Mouse (Mus musculus): Measurements from ENCODE around the gene Gtpbp6.

DNA sequence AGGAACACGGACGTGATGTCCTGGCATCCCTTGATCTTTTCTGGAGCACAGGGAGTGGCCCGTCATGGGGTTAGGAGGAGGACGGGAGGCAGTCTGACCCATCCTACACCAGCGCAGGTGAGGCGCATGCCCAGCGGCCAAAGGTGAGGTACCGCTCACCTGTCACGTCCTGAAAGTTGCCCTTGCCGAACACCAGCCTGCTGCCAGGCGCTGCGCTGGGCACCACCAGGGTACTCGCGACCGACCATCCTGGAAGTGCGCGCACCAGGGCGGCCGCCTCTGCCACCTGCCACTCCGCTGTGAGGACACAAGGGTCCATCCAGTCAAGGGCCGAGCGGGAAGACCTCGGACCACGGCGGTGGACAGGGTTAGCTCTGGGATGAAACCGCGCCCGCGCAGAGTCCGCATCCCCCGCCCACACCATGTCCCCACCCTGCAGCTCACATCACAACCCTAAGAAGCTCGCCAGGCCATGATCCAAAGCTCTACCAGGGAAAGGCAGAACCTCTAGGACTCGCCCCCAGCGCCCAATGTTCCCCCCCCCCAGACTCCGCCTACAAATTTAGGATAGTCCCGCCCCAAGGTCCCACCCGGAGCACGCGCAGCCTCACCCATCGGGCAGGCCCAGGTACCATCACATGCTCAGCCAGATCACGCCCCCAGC, 964 bp downstream of the Gtpbp6 start:
- TF ChIP-seq POLR2A (IDR thresholded peaks at IDR 0.05; ENCODE audit: control insufficient read depth, extremely low read depth, insufficient read depth, low read length, poor library complexity): no peak
- no peak for TF ChIP-seq CTCF (IDR thresholded peaks at IDR 0.05; ENCODE audit: borderline replicate concordance, control insufficient read depth, extremely low read depth, insufficient read depth, low read length, poor library complexity)
